Mouse (Mus musculus): ENCODE results near the gene Pcsk5. TPM values are rescaled to one million over a fixed set of nuclear protein-coding genes. Genes with fewer than 3 reads are reported as not detected.

Pcsk5 gene
- polyA plus RNA-seq, 1 experiment from 2014 or later, result 7.2 TPM

DNA sequence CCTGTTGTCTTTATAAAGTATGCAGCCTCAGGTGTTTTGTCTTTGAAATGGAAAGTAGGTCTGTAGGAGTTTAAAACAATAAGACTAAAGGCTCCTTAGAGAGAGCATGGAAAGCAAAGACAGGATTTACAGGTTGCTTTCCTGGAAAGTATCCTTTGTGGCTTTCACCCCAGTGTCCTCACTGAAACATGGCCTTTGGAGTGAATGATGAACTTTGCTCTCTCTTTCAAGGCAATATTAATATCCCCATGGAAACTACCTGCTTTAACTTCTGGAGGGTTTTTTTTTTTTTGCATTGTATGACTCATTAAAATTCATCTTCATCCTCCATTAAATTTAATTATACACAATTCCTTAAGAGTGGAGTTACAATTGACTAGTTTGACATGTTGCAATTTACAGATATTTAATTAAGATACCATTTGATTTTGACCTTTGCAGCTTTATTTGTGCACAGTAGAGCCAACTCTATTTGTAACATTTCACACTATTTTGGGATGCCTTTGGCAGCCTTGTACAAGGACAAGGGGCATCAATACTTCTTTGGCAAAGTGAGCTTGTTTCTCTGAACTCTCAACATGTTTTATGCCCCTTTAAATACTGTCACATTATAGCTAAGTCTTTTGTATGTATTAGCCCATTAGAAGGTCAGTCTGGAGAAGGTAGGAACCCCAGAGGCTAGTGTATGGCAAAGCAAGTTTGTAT, 283.9 kb downstream of the Pcsk5 start:
- no peak overlapping the region for H3K27ac ChIP-seq
- H3K4me2 ChIP-seq, result no peak overlapping the region
- H3K9ac ChIP-seq, result no peak overlapping the region
- H3K36me3 ChIP-seq, result no peaks in the 10 kb centered on the region
- no peaks in the 10 kb centered on the region for H3K27me3 ChIP-seq
- ATAC-seq (ENCODE audit: low FRiP score), result no peak
- H3K4me1 ChIP-seq (replicated peaks), result no peaks in the 10 kb centered on the region; the same call in 1 of the 2 replicates
- no peak overlapping the region for H3K4me3 ChIP-seq
- no peaks in the 10 kb centered on the region for H3K9me3 ChIP-seq

DNA sequence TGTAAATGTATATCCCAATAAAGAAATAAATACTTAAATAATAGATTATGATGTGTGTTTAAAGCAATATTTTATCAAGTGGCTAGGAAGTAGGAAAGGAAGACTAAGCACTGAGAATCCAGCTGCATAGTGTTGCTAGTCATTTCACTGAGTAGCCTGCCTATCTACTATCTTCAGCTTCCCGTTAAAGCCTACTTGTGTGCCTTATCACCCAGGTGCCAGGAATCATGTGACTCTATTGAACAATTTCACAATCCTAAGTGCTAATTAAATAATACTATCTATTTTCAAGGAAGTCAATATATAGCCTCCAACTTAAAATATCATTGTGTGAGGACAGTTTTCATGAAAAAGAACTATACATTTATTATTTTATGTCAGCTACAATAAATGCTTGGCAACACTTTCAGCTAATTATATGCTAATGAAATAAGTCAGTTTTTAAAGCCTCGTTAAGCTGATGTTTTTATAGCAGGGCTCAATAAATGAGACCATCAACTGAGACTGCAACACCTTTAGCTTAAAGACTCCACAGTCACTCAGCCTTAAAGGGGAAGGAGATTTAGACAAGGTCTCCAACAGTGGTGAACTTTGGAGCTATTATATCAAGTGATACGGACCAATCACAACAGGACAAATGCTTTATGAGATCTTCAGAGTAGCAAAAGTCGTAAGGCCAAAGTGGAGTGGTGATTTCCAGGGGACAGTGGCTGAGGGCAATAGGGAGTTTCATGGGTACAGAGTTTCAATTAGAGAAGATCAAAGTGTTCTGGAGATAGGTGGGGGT, 308.5 kb downstream of the Pcsk5 start:
- Histone ChIP-seq H3K4me3 (no peak overlapping the region), H3K4me2 (no peak overlapping the region), H3K9me3 (no peaks in the 10 kb centered on the region), H3K27me3 (no peaks in the 10 kb centered on the region), H3K27ac (no peak overlapping the region), H3K9ac (no peak overlapping the region), H3K4me1 (replicated peaks) (no peaks in the 10 kb centered on the region), H3K36me3 (no peaks in the 10 kb centered on the region)
- ATAC-seq (ENCODE audit: low FRiP score), result no peak
- 78% methylated on average over 4 of the region's 4 CpGs for WGBS

DNA sequence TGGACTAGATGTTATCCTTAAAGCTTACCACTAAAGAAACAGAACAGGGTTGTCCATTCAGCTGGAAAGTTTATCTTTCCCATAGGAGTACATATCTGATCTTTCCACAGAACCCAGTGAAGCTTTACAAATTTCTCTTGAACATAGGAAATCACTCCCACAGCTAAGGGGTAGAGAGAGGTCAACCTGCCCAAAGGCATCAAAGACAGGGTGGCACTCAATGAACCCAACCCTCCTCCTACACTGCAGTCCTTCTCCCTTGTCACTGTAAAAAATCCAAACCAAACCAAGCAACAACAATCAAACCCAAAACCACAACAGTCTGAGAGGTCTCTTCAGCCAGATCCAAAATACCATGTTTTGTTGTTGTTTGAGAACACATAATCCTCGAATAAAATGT, 311.9 kb downstream of the Pcsk5 start:
- H3K36me3 ChIP-seq, result no peaks in the 10 kb centered on the region
- no peak for ATAC-seq (ENCODE audit: low FRiP score)
- no peak overlapping the region for H3K9ac ChIP-seq
- 82% methylated on average over 1 of the region's 1 CpGs for WGBS
- H3K4me2 ChIP-seq, result no peak overlapping the region
- H3K27ac ChIP-seq, result no peak overlapping the region
- no peak overlapping the region for H3K4me3 ChIP-seq
- H3K4me1 ChIP-seq (replicated peaks), result no peaks in the 10 kb centered on the region
- H3K9me3 ChIP-seq, result no peaks in the 10 kb centered on the region
- H3K27me3 ChIP-seq, result no peaks in the 10 kb centered on the region

DNA sequence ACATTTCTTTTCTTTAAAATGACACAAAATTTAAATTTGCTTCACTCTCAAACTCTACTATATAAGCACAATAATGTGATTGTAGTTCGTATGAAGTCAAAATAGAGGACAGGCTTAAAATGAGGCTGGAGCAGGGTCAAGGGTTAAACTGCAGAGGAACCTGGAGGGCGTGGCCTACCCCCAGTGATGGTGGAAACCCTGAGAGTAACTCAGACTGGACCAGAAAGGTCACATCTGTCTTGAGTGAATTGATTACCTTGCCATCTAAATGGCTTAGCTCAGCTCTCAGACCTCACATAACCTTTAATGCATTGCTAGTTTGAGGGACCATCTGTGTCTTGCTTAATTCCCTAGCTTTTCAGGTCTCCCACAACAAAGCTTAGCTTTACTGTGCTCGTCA, 323.0 kb downstream of the Pcsk5 start:
- Histone ChIP-seq H3K4me2 (no peak overlapping the region), H3K9ac (no peak overlapping the region), H3K4me1 (replicated peaks) (no peaks in the 10 kb centered on the region), H3K36me3 (no peaks in the 10 kb centered on the region), H3K27ac (no peak overlapping the region), H3K9me3 (no peaks in the 10 kb centered on the region), H3K4me3 (no peak overlapping the region), H3K27me3 (no peaks in the 10 kb centered on the region)
- WGBS, result 75% methylated on average over 3 of the region's 3 CpGs
- no peak for ATAC-seq (ENCODE audit: low FRiP score)

DNA sequence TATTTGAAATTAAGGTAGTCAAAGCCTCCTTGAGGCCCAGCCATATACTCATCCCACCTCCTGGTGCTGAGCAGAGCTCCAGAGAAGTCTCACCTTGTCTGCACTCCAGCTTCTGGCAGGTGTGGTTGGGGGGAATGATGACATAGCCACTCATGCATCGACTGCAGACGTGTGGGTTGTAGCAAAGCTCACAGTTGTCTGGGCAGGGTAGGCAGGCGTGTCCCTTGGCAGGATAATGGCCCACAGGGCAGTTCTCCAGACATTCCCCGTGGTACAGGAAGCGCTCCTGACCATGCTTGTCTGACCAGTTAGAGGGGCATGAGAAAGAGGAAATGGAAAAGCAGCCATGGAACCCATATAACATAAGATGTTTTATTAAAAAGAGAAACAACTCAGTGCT, 326.1 kb downstream of the Pcsk5 start:
- Histone ChIP-seq H3K27ac (no peak overlapping the region), H3K9me3 (no peaks in the 10 kb centered on the region), H3K9ac (no peak overlapping the region), H3K4me2 (no peak overlapping the region), H3K36me3 (no peaks in the 10 kb centered on the region), H3K27me3 (no peaks in the 10 kb centered on the region), H3K4me3 (no peak overlapping the region), H3K4me1 (replicated peaks) (no peaks in the 10 kb centered on the region)
- WGBS, result 84% methylated on average over 5 of the region's 5 CpGs
- no peak for ATAC-seq (ENCODE audit: low FRiP score)

DNA sequence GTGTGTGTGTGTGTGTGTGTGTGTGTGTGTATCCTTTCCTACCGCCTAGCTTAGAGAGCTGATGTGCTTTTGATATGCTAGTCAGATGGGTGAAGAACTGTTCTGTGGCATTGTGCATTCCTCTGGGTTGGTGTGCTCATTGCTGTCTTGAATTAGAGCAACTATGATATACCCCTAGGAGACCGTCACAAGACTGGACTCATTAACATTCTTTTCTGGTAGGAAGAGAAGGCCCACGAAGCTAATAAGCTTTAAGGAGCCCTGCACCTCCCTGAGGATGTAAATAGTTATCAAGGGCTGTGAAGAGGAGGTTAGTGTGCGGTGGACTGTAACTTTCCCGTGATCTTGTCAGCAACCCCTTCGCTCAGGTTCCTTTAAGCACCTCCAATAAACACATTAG, 333.2 kb downstream of the Pcsk5 start:
- WGBS, result 78% methylated on average over 6 of the region's 6 CpGs
- no peaks in the 10 kb centered on the region for H3K4me1 ChIP-seq (replicated peaks)

DNA sequence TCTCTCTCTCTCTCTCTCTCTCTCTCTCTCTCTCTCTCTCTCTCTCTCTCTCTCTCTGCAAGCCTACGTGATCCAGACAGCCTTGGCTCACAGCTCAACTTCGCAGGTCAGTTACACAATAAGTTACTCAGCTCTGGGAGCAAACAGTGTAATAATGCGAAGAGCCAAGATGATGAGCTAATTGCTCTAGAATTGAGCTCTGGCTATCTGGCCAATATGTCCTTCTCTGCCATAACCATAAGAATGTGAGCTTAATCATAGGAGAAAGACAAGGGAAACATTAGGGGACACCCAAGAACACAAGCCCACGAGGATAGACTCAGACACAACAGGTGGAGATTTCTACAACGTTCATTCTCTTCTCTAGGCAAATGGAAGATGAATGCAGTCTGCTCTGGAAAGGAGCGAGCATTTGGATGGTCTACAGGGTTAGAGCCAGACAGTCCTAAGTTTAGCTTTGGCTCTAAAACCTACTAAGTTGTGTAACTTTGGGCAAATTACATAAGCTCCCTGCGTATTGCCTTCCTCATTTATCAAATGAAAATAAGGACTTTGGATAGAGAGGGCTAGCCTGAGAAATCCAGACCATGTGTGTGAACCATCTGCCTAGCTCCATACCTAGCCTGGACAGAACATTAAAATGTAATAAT, 338.7 kb downstream of the Pcsk5 start:
- ATAC-seq (ENCODE audit: low FRiP score), result no peak
- H3K36me3 ChIP-seq, result no peaks in the 10 kb centered on the region
- no peak overlapping the region for H3K27ac ChIP-seq
- H3K4me2 ChIP-seq, result no peak overlapping the region
- no peaks in the 10 kb centered on the region for H3K9me3 ChIP-seq
- H3K4me3 ChIP-seq, result no peak overlapping the region
- 87% methylated on average over 7 of the region's 7 CpGs for WGBS
- no peaks in the 10 kb centered on the region for H3K4me1 ChIP-seq (replicated peaks)
- no peak overlapping the region for H3K9ac ChIP-seq
- H3K27me3 ChIP-seq, result no peaks in the 10 kb centered on the region

More for the DNA sequence above, 333.2 kb downstream of the Pcsk5 start:
- H3K4me2 ChIP-seq, result no peak overlapping the region
- H3K27me3 ChIP-seq, result no peaks in the 10 kb centered on the region
- no peak for ATAC-seq (ENCODE audit: low FRiP score)
- H3K4me3 ChIP-seq, result no peak overlapping the region
- no peaks in the 10 kb centered on the region for H3K9me3 ChIP-seq
- H3K9ac ChIP-seq, result no peak overlapping the region
- no peak overlapping the region for H3K27ac ChIP-seq
- no peaks in the 10 kb centered on the region for H3K36me3 ChIP-seq

DNA sequence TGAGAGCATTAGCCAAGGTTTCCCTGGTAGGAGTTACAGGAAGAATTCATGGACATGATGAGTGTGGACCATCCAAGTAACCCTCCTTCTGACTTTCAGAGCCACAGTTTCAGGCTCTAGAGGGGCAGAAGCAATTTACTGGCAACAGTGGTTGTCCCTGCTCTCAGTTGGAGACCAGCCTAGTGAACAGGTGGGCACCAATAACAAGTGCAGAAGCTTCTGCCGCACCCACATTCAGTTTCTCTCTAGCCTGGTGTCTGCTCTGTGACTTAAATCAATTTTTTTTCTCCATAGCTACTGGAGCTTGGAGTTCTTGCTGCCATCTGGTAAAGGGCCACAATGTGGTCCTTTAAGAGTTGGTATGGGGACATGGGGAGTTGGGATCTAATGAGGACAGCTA, 341.3 kb downstream of the Pcsk5 start:
- ATAC-seq (ENCODE audit: low FRiP score), result no peak
- Histone ChIP-seq H3K36me3 (no peaks in the 10 kb centered on the region), H3K9me3 (no peaks in the 10 kb centered on the region), H3K4me1 (replicated peaks) (peaks cover 10% of the 10 kb centered on the region), H3K4me2 (no peak overlapping the region), H3K9ac (no peak overlapping the region), H3K4me3 (no peak overlapping the region), H3K27me3 (no peaks in the 10 kb centered on the region), H3K27ac (no peak overlapping the region)
- WGBS, result 100% methylated on average over 1 of the region's 1 CpGs

DNA sequence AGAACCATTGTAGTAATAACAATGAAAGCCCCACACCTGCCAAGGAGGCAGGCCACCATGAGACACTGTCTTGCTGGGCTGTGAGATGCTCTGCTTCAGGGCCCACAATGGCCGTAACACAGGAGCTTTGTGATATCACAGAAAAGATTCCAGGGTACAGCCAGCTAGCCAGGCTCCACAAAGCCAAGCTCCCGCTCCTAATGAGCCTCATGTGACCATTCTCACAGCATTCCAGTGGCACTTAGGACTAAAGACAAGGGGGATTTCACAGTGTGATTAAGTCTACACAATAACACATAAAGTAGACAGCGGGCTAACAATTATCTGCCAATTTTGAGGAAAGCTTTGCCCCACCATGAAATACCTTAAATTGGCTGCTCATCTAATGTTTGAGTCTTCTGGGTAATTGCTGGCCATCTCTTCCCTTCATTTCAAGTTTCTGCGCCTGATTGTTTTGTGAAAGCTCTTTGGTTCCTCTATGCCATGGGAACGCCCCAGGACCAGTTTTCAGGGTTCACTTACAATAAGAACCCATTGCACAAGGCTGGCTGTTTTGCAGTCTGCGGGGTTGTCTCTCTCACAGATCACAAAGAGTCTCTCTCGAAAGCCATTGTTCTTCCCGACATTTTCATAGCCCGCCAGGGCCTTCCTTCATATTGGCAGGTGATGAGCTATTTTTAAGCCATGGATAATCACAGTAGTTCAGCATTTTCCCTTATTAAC, 345.4 kb downstream of the Pcsk5 start:
- Histone ChIP-seq H3K36me3 (no peaks in the 10 kb centered on the region), H3K4me2 (no peak overlapping the region), H3K4me3 (no peak overlapping the region), H3K9ac (no peak overlapping the region), H3K27me3 (no peaks in the 10 kb centered on the region), H3K27ac (0 out of 2 replicates have a peak overlapping the region, but pooled peaks have one; percentile 26), H3K9me3 (no peaks in the 10 kb centered on the region), H3K4me1 (replicated peaks) (peaks cover 15% of the 10 kb centered on the region)
- WGBS, result 49% methylated on average over 9 of the region's 9 CpGs
- ATAC-seq (ENCODE audit: low FRiP score), result peak; percentile 67

DNA sequence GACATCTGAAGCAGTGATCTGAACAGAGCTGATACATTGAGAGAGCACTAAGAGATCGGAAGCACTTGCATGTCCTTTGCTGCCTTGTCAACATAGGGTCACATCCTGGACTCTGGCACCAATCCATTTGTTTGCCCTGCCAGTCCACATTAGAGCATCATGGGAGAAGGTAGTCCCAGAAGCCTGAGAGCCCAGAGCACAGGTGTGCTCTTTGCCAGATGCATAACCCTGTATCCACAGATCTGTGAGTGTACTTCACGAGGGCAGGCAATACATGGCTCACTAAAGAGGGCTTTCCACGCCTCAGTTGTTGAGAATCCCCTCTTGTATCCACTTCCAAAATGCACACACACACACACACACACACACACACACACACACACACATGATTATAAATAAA, 346.1 kb downstream of the Pcsk5 start:
- no peaks in the 10 kb centered on the region for H3K27me3 ChIP-seq
- 81% methylated on average over 3 of the region's 3 CpGs for WGBS
- H3K27ac ChIP-seq, result no peak overlapping the region
- no peak overlapping the region for H3K9ac ChIP-seq
- H3K4me2 ChIP-seq, result no peak overlapping the region
- no peaks in the 10 kb centered on the region for H3K36me3 ChIP-seq
- H3K4me3 ChIP-seq, result no peak overlapping the region
- no peaks in the 10 kb centered on the region for H3K9me3 ChIP-seq
- peaks cover 15% of the 10 kb centered on the region for H3K4me1 ChIP-seq (replicated peaks)
- no peak; the same call in 1 of the 2 replicates for ATAC-seq (ENCODE audit: low FRiP score)

DNA sequence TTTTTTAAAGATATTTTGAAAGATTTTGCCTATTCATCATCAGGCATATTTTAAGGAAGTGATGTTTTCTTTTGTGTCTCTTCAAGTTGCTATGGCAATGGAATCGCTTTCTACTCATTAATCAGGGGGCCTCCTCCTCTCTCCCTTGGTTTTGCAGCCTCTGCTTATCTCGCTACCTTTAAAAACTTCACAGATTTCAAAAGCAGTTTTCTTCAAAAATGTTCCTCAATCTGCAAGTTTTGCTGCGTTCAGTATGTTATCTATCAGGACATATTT, 347.6 kb downstream of the Pcsk5 start:
- WGBS, result 59% methylated on average over 3 of the region's 3 CpGs
- Histone ChIP-seq H3K9me3 (no peaks in the 10 kb centered on the region), H3K36me3 (no peaks in the 10 kb centered on the region), H3K4me1 (replicated peaks) (peaks cover 15% of the 10 kb centered on the region), H3K4me3 (no peak overlapping the region), H3K27me3 (no peaks in the 10 kb centered on the region), H3K4me2 (no peak overlapping the region), H3K27ac (no peak overlapping the region), H3K9ac (no peak overlapping the region)
- ATAC-seq (ENCODE audit: low FRiP score), result no peak

DNA sequence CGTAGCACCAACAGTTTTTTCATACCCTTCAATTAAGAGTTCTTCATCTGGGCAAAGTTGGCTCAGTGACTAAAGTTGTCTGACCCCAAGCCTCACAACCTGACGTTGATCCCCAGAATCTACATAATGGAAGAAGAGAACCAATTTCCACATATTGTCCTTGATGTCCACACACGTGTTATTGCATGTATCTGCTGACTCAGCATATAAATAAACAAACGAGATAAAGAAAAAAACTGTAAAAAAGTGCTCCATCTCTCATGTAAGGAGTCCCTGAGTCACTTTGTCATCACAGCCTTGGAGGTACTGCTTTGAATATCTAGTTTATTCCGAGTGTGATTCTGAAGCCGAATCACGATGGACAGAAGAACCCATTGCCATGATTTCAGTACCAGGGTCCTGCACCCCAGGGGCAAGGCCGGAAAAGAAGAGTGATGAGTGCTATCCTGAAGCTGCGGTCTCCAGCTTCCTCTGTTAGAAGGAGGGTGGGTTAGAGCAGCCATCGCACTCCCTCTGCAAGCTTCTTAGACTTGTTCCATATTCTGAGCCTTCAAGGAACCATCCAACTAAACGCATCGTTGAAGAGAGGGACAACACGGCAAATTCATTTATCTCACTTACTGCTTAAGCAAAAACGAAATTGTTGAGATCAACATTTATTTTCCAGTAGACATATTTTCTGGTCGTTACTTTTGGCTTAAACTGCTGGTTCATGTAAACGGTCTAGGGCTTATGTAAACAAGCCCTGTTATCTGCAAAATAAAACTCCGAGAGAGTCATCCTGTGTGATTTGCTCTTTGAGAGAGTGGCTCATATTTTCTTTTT, 348.2 kb downstream of the Pcsk5 start:
- no peak for ATAC-seq (ENCODE audit: low FRiP score)
- 83% methylated on average over 17 of the region's 17 CpGs for WGBS

More for the DNA sequence above, 348.2 kb downstream of the Pcsk5 start:
- H3K4me3 ChIP-seq, result no peak overlapping the region
- peaks cover 15% of the 10 kb centered on the region for H3K4me1 ChIP-seq (replicated peaks)
- no peak overlapping the region for H3K27ac ChIP-seq
- no peaks in the 10 kb centered on the region for H3K9me3 ChIP-seq
- H3K4me2 ChIP-seq, result no peak overlapping the region
- H3K36me3 ChIP-seq, result no peaks in the 10 kb centered on the region
- H3K27me3 ChIP-seq, result no peaks in the 10 kb centered on the region
- H3K9ac ChIP-seq, result no peak overlapping the region

All from hindbrain, embryonic 13.5 days (tissue).